Mouse (Mus musculus) kidney, embryonic 14.5 days (tissue): ENCODE results near the gene Usp35. TPM values are rescaled to one million over a fixed set of nuclear protein-coding genes. Genes with fewer than 3 reads are reported as not detected.

Experiments
- ATAC-seq: fragments of 200-750 bp; cut with Nextera tagmentation; 2 replicates; pipeline ENCODE4 v1.8.0; 2017; ENCODE audit warnings: moderate number of reproducible peaks, mild to moderate bottlenecking, moderate TSS enrichment, moderate library complexity; ENCODE audit not compliant: low FRiP score, low TSS enrichment
- H3K27ac ChIP-seq: fragments of 300-500 bp; sonication (generic); 2 replicates; pipeline ENCODE4 v1.5.1; 2014; ENCODE audit warnings: low read depth, mild to moderate bottlenecking, low read length, moderate library complexity, mixed read lengths
- H3K27me3 ChIP-seq: fragments of 300-500 bp; sonication (generic); 2 replicates; pipeline ENCODE4 v1.6.1; 2014; ENCODE audit warnings: mild to moderate bottlenecking, low read length; ENCODE audit not compliant: control insufficient read depth, insufficient read depth
- H3K36me3 ChIP-seq: fragments of 300-500 bp; sonication (generic); 2 replicates; pipeline ENCODE4 v1.6.1; 2014; ENCODE audit warnings: low read length, mixed read lengths; ENCODE audit not compliant: control insufficient read depth, insufficient read depth
- H3K4me1 ChIP-seq: fragments of 300-500 bp; sonication (generic); 2 replicates; pipeline ENCODE4 v1.6.1; 2014; ENCODE audit warnings: low read length, mixed read lengths; ENCODE audit not compliant: control insufficient read depth, insufficient read depth
- H3K4me2 ChIP-seq: fragments of 300-500 bp; sonication (generic); replicated peaks from 2 replicates; pipeline ENCODE4 v1.6.1; 2014; ENCODE audit warnings: low read depth, mild to moderate bottlenecking, low read length
- H3K4me3 ChIP-seq: fragments of 300-500 bp; sonication (generic); 2 replicates; pipeline ENCODE4 v1.5.1; 2014; ENCODE audit warnings: mild to moderate bottlenecking, low read length
- H3K9ac ChIP-seq: fragments of 300-500 bp; sonication (generic); 2 replicates; pipeline ENCODE4 v1.6.1; 2014; ENCODE audit warnings: low read depth, mild to moderate bottlenecking, low read length, moderate library complexity
- H3K9me3 ChIP-seq: fragments of 300-500 bp; sonication (generic); 2 replicates; pipeline ENCODE4 v1.6.1; 2016; ENCODE audit warnings: low read length; ENCODE audit not compliant: control insufficient read depth
- WGBS: fragments of 180-500 bp; shearing (Covaris S2); extraction: QIAGEN DNeasy Blood & Tissue Kit; methylation state at CpG from one replicate; pipeline ENCODE4 v1.1.7; 2014; 5-methylcytosine and 5-hydroxymethylcytosine counted together
- polyA plus RNA-seq: library from polyadenylated mRNA; unstranded; fragments of >200 nt; fragmentation: Nextera tagmentation; extraction: Ambion mirVana; gene quantifications from 2 replicates; pipeline ENCODE4 v1.2.1, GENCODE M21; 2014

Usp35 gene
- polyA plus RNA-seq, 1 experiment from 2014 or later = 1.8 TPM

- Histone ChIP-seq H3K4me2 (no peak overlapping the region), H3K9me3 (no peaks in the 10 kb centered on the region), H3K4me3 (no peak overlapping the region), H3K9ac (no peak overlapping the region), H3K36me3 (peaks cover 7% of the 10 kb centered on the region), H3K27me3 (no peaks in the 10 kb centered on the region), H3K4me1 (no peaks in the 10 kb centered on the region), H3K27ac (no peak overlapping the region)
- no peak for ATAC-seq
- 89% methylated on average over 1 of the region's 1 CpGs for WGBS
Observed at GRCm38 (mm10) chr7:97271068-97271467, 60.8 kb downstream of the Usp35 start.

GRCm38 (mm10) chr7:97270367-97270766 lies 61.5 kb downstream of the Usp35 start:
- Histone ChIP-seq H3K27me3 (no peaks in the 10 kb centered on the region), H3K27ac (no peak overlapping the region), H3K4me2 (no peak overlapping the region), H3K4me1 (no peaks in the 10 kb centered on the region), H3K9me3 (no peaks in the 10 kb centered on the region), H3K36me3 (peaks cover 7% of the 10 kb centered on the region), H3K4me3 (no peak overlapping the region), H3K9ac (no peak overlapping the region)
- ATAC-seq = no peak

DNA sequence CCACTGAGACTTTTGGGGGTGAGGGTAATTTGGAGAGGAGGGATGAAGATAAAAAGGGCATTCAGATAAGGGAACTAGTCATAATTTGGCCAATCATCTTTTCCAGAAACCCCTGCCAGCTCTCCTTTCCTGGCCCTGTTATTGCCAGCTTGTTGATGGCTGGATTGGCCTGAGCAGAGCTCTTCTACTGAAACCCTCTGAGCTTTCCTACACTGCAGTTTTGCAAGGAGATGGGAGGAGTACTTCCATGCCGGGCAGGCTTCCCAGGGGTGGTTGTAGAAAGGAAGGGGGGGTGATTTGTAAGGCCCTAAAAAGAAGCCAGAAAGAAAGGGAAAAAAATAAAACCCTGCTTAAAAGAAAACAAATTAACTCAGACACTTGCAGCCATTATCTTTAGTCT lies 69.3 kb downstream of the Usp35 start:
- Histone ChIP-seq H3K4me1 (no peaks in the 10 kb centered on the region), H3K27ac (no peak overlapping the region), H3K36me3 (no peaks in the 10 kb centered on the region), H3K4me3 (no peak overlapping the region), H3K27me3 (no peaks in the 10 kb centered on the region), H3K4me2 (no peak overlapping the region), H3K9me3 (no peaks in the 10 kb centered on the region), H3K9ac (no peak overlapping the region)
- no peak; the same call in 1 of the 2 replicates for ATAC-seq
- 47% methylated on average over 1 of the region's 1 CpGs for WGBS

Other genes starting within 250 kb of the Usp35 start
- 2.2 and 4.6 TPM in 2 replicates for gene Kctd21, start 307 bp upstream of the Usp35 start, polyA plus RNA-seq
- 48.5 and 48.8 TPM in 2 replicates for gene Alg8, start 39.6 kb upstream of the Usp35 start, polyA plus RNA-seq
- 370 and 475 TPM in 2 replicates for gene Ndufc2, start 68.0 kb upstream of the Usp35 start, polyA plus RNA-seq
- 0.27 and 0.39 TPM in 2 replicates for gene Thrsp, start 85.7 kb upstream of the Usp35 start, polyA plus RNA-seq
- gene Kctd14, start 119.3 kb upstream of the Usp35 start, polyA plus RNA-seq = 0.58 and 1.1 TPM in 2 replicates
- 42.4 and 61.5 TPM in 2 replicates for gene Ints4, start 148.9 kb upstream of the Usp35 start, polyA plus RNA-seq
- 44.4 and 50.8 TPM in 2 replicates for gene Aamdc, start 247.5 kb upstream of the Usp35 start, polyA plus RNA-seq
- 19.0 and 28.4 TPM in 2 replicates for gene Rsf1, start 247.9 kb upstream of the Usp35 start, polyA plus RNA-seq